Mouse (Mus musculus): ENCODE results near the gene Lrrc26.

Lrrc26 gene

GRCm38 (mm10) chr2:25303452-25303851, 13.7 kb downstream of the Lrrc26 start:
- no peak for DNase-seq

GRCm38 (mm10) chr2:25303931-25304656, 14.4 kb downstream of the Lrrc26 start:
- DNase-seq = no peak

GRCm38 (mm10) chr2:25304657-25305541, 15.2 kb downstream of the Lrrc26 start:
- DNase-seq = no peak

GRCm38 (mm10) chr2:25305587-25306359, 16.1 kb downstream of the Lrrc26 start:
- DNase-seq = no peak

- DNase-seq = no peak
Measured at GRCm38 (mm10) chr2:25310180-25310579, 20.5 kb downstream of the Lrrc26 start.

GRCm38 (mm10) chr2:25310969-25311368, 21.3 kb downstream of the Lrrc26 start:
- DNase-seq = no peak

GRCm38 (mm10) chr2:25311491-25311891, 21.8 kb downstream of the Lrrc26 start:
- no peak for DNase-seq

- no peak for DNase-seq
Measured at GRCm38 (mm10) chr2:25318119-25318966, 28.6 kb downstream of the Lrrc26 start.

GRCm38 (mm10) chr2:25318971-25319773, 29.5 kb downstream of the Lrrc26 start, which contains the start of gene Grin1:
Gene Grin1, minus strand, starts transcription at chr2:25319187.
- DNase-seq = peak; percentile 88

- DNase-seq = no peak
Measured at GRCm38 (mm10) chr2:25320084-25320483, 30.4 kb downstream of the Lrrc26 start.

- no peak for DNase-seq
Measured at GRCm38 (mm10) chr2:25326036-25326435, 36.3 kb downstream of the Lrrc26 start.

- peak; percentile 33 for DNase-seq
Measured at GRCm38 (mm10) chr2:25328440-25328839, 38.7 kb downstream of the Lrrc26 start.

- DNase-seq = no peak
Measured at GRCm38 (mm10) chr2:25331470-25331869, 41.8 kb downstream of the Lrrc26 start.

GRCm38 (mm10) chr2:25332286-25333160, 42.8 kb downstream of the Lrrc26 start, which contains the start of gene Man1b1:
Gene Man1b1, plus strand, starts transcription at chr2:25332338.
- DNase-seq = peak; percentile 100

- no peak for DNase-seq
Measured at GRCm38 (mm10) chr2:25333569-25333968, 43.9 kb downstream of the Lrrc26 start.

- DNase-seq = no peak
Measured at GRCm38 (mm10) chr2:25338303-25338702, 48.6 kb downstream of the Lrrc26 start.
